Mouse (Mus musculus) spleen, adult 2 months (tissue): ENCODE data around the gene Csnk2b.

Experiments used
- CTCF ChIP-seq: fragments of 200-500 bp; IDR thresholded peaks from 2 replicates; pipeline ENCODE4 v1.5.1; 2011; ENCODE audit warnings: mild to moderate bottlenecking, inconsistent platforms; ENCODE audit not compliant: insufficient read depth, insufficient read length, insufficient replicate concordance; ENCODE audit errors: extremely low read depth
- POLR2A ChIP-seq: fragments of 200-500 bp; IDR thresholded peaks from 2 replicates; pipeline ENCODE4 v1.6.1; 2011; ENCODE audit warnings: low read depth, low read length, inconsistent platforms

- TF ChIP-seq CTCF = no peak
- no peak for TF ChIP-seq POLR2A
Measured at GRCm38 (mm10) chr17:35097164-35097655, 24.6 kb downstream of the Csnk2b start.
